ENCODE assay signal across 21 mouse cellular contexts in the genomic region with DNA sequence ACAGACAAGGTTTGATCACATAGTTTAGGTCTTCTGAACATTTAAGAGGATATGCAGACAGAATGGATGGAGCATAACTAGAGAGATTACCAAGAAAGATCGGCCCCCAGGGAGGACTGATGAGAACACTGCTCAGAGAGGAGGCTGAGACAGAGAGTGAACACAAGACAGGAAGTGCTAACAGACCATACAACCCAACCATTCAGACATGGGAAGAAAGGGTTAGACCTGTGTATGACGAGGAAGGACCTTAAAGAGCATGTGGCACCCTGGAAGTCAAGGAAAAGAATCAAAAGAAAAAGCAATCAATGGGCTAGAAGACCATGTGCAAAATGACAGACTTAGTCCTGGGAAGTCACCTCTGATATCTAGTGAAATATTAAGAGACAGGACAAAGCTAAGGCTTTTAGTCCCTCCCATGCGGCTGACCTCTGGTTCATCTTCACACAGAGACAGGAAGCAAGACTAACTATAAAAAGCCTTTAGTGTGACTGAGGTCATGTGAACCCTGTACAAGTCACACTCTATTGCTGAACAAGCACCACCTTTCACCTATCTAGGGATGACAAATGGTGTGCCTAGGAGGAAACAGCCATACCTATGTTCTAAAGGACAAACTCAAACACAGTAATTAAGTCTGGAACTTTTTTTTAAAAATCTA. TPM values are rescaled to one million over a fixed set of nuclear protein-coding genes. Genes with fewer than 3 reads are reported as not detected.
DNase-seq lines count a peak whose midpoint lies in the region; ATAC-seq lines count a peak whose summit lies in the region.
"Had no signal": no experiment of that assay in that cellular context is flagged by ENCODE, and none has a peak within 500 bp of the region (broad histone marks: within the 10 kb centered on the region; RNA-seq: fewer than 3 reads in every experiment).

No protein-coding gene starts in this region.

- no peaks in the 10 kb centered on the region for H3K4me1 ChIP-seq in kidney, embryonic 16.5 days (ENCODE audit: insufficient read depth, low read length)
- 0 out of 2 replicates have a peak, but pooled peaks cover 3% of the 10 kb centered on the region for H3K4me1 ChIP-seq in forebrain, embryonic 12.5 days
- H3K4me1 ChIP-seq: limb, embryonic 10.5 days had no signal

- no peak overlapping the region for H3K27ac ChIP-seq in kidney, embryonic 16.5 days (ENCODE audit: low read length)
- no peak overlapping the region for H3K27ac ChIP-seq in forebrain, embryonic 12.5 days
- H3K27ac ChIP-seq: forebrain, embryonic 15.5 days; heart, embryonic 13.5 days; hindbrain, postnatal 0 days; limb, embryonic 10.5 days; liver, embryonic 15.5 days; neural tube, embryonic 15.5 days had no signal

- H3K4me2 ChIP-seq in kidney, embryonic 16.5 days (replicated peaks; ENCODE audit: low read depth, low read length): no peak overlapping the region
- no peak overlapping the region for H3K4me2 ChIP-seq in forebrain, embryonic 12.5 days
- H3K4me2 ChIP-seq: forebrain, embryonic 15.5 days; heart, embryonic 13.5 days; liver, embryonic 15.5 days; midbrain, embryonic 11.5 days; neural tube, embryonic 15.5 days had no signal

- no peaks in the 10 kb centered on the region for H3K9me3 ChIP-seq in kidney, embryonic 16.5 days (ENCODE audit: low read length)
- H3K9me3 ChIP-seq in forebrain, embryonic 12.5 days: no peaks in the 10 kb centered on the region
- H3K9me3 ChIP-seq: forebrain, embryonic 15.5 days; heart, embryonic 13.5 days; limb, embryonic 10.5 days; liver, embryonic 15.5 days; neural tube, embryonic 15.5 days had no signal

- no peak overlapping the region for H3K4me3 ChIP-seq in kidney, embryonic 16.5 days (ENCODE audit: low read length)
- no peak overlapping the region for H3K4me3 ChIP-seq in forebrain, embryonic 12.5 days (replicated peaks)
- H3K4me3 ChIP-seq: erythroblast, embryonic 14.5 days; forebrain, embryonic 15.5 days; heart, embryonic 13.5 days; limb, embryonic 10.5 days; liver, embryonic 15.5 days; neural tube, embryonic 15.5 days had no signal

- peak; percentile 17 for DNase-seq in kidney, postnatal 14 days
- peak; percentile 83 for DNase-seq in A20 (ENCODE audit: low read depth, low spot score)
- DNase-seq in B cell, adult 2 months: peak; percentile 63 to 69
- peak; percentile 57 for DNase-seq in large intestine, adult 2 months (ENCODE audit: low read depth, low spot score)
- DNase-seq in heart, postnatal 4 days: no peak
- DNase-seq in cerebellum, postnatal 25 days: no peak
- DNase-seq: adrenal gland, postnatal 14 days; cerebellum, adult 2 months; heart, adult 11 months; lung, postnatal 36 days; thymus, postnatal 36 days had no signal

- ATAC-seq in kidney, embryonic 16.5 days (ENCODE audit: low FRiP score, low TSS enrichment): no peak
- ATAC-seq in forebrain, embryonic 12.5 days (ENCODE audit: low FRiP score): no peak
- ATAC-seq: forebrain, embryonic 15.5 days; hindbrain, postnatal 0 days had no signal

- H3K9ac ChIP-seq in kidney, embryonic 16.5 days (replicated peaks; ENCODE audit: low read length): no peak overlapping the region
- no peak overlapping the region for H3K9ac ChIP-seq in forebrain, embryonic 12.5 days
- H3K9ac ChIP-seq: forebrain, embryonic 15.5 days; heart, embryonic 13.5 days; liver, embryonic 15.5 days; neural tube, embryonic 15.5 days had no signal

- no peaks in the 10 kb centered on the region for H3K27me3 ChIP-seq in kidney, embryonic 16.5 days (ENCODE audit: insufficient read depth, low read length)
- no peaks in the 10 kb centered on the region for H3K27me3 ChIP-seq in forebrain, embryonic 12.5 days
- H3K27me3 ChIP-seq: forebrain, embryonic 15.5 days; liver, embryonic 15.5 days; neural tube, embryonic 15.5 days had no signal

- H3K36me3 ChIP-seq in kidney, embryonic 16.5 days (ENCODE audit: insufficient read depth, low read length): no peaks in the 10 kb centered on the region; the same call in 1 of the 2 replicates
- H3K36me3 ChIP-seq in forebrain, embryonic 12.5 days (replicated peaks): peaks cover 11% of the 10 kb centered on the region; the same call in 1 of the 2 replicates
- H3K36me3 ChIP-seq: heart, embryonic 13.5 days; liver, embryonic 15.5 days had no signal

- WGBS in kidney, embryonic 16.5 days: 73% methylated on average over 3 of the region's 3 CpGs
- 52% methylated on average over 3 of the region's 3 CpGs for WGBS in large intestine, adult 2 months
- WGBS in forebrain, embryonic 12.5 days: 84% methylated on average over 3 of the region's 3 CpGs

RNA-seq across cellular contexts. Expression of gene Zfp239, which starts 12.9 kb away (rescaled TPM):
- polyA plus RNA-seq in kidney, embryonic 16.5 days (2015; fragmentation: Nextera tagmentation; extraction: Ambion mirVana): 11.5 and 12.6 TPM in 2 replicates
- 5.2 and 7.8 TPM in 2 replicates for polyA plus RNA-seq in large intestine, adult 2 months (2012; rRNA removed)
- under 1 TPM; 0.38 to 0.57 TPM for total RNA-seq in heart, postnatal 4 days (2021)
- 13.1 and 16.1 TPM in 2 replicates for polyA plus RNA-seq in forebrain, embryonic 12.5 days (2016; fragmentation: Nextera tagmentation; extraction: Ambion mirVana)

RNA-seq across cellular contexts. Expression of gene Hnrnpf, which starts 25.4 kb away (rescaled TPM):
- 793 and 842 TPM in 2 replicates for polyA plus RNA-seq in kidney, embryonic 16.5 days (2015; fragmentation: Nextera tagmentation; extraction: Ambion mirVana)
- 166 and 175 TPM in 2 replicates for polyA plus RNA-seq in large intestine, adult 2 months (2012; rRNA removed)
- 100 to 1,000 TPM; 468 to 481 TPM for total RNA-seq in heart, postnatal 4 days (2021)
- 624 TPM in 2 replicates for polyA plus RNA-seq in forebrain, embryonic 12.5 days (2016; fragmentation: Nextera tagmentation; extraction: Ambion mirVana)

RNA-seq across cellular contexts. Expression of gene Zfp637, which starts 33.8 kb away (rescaled TPM):
- polyA plus RNA-seq in kidney, embryonic 16.5 days (2015; fragmentation: Nextera tagmentation; extraction: Ambion mirVana): 105 and 108 TPM in 2 replicates
- polyA plus RNA-seq in large intestine, adult 2 months (2012; rRNA removed): 20.1 and 21.0 TPM in 2 replicates
- total RNA-seq in heart, postnatal 4 days (2021): 10 to 100 TPM; 35.4 to 37.0 TPM
- 127 and 136 TPM in 2 replicates for polyA plus RNA-seq in forebrain, embryonic 12.5 days (2016; fragmentation: Nextera tagmentation; extraction: Ambion mirVana)

Comparison
In these comparisons a context has a peak if more than half of its experiments do, and no peak if none do; other contexts are left out.
1. DNase-seq: peak in kidney, postnatal 14 days (single experiment), A20 (single experiment), B cell, adult 2 months (2 of 2) and large intestine, adult 2 months (single experiment); none in heart, postnatal 4 days (single experiment) and cerebellum, postnatal 25 days (0 of 2).